Mouse (Mus musculus) urinary bladder, postnatal 10 days (tissue): Measurements from ENCODE around the gene Otulinl.

Source experiments
- DNase-seq: peaks from one replicate; pipeline ENCODE4 v3.0.0; 2022; ENCODE audit warnings: low spot score

Otulinl gene

DNA sequence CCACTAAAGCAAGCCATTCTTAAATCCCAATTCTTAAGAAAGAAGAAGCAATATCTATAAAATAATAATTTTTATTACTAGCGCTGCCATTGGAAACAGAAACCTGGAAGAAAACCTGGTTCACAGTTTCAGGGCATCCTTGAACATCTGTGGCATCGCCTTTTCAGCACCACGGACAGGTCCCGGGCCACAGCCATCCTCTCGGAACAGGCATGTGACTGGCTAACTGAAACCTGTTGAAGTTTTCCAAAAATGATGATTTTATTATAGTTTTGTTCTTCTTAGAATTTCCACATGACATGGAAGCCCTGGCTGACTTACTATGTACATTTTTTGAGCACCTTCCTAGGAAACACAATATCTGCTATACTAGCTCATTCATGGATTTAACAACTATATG, 26.4 kb downstream of the Otulinl start:
- no peak for DNase-seq

DNA sequence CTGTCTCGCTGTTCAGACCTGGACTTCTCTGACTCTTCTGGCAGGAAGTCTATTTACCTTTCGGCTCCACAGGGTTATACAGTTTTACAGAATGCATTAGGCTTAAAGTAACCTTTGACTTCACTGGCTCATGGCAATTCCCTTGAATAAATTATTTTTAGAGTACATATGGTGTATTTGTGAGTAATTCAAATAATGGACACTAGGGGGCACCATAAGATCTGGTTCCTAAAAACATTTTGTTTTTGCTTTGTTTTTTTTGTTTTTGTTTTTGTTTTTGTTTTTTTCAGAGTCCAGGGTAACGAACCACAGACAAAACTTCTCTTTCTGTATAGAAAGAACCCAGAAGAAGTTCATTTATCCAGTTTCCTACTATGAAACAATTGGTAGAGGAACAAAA, 33.7 kb downstream of the Otulinl start:
- DNase-seq, result no peak

DNA sequence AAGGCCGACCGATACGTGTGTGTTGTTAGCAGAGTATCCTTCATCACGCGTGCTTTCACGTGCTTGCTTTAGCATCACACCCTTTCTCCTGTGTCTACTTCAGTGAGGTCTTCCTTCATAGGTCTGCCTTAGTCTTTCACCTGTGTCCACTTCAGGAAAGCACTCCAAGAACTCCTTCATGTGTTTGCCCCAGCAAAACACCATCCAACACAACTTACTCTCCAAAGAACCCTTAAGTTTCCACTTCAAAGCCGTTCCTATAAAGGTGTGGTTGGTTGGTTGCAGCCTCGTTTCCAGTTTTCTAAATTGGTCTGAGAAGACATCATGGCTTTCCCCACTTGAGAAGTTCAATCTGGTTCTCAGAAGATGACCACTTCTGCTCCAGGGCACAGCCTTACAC, 34.7 kb downstream of the Otulinl start:
- DNase-seq, result no peak

DNA sequence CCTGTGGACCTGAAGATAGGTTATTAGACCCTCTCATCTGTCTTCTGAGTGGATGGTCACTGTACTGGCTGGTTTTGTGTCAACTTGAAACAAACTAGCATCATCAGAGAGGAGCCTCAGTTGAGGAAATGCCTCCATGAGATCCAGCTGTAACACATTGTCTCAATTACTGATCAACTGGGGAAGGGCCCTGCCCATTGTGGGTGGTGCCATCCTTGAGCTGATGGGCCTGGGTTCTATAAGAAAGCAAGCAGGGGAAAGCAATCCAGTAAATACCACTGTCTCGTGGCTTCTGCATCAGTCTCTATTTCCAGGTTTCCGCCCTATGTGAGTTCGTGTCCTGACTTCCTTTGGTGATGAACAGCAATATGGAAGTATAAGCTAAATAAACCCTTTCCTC, 36.1 kb downstream of the Otulinl start:
- DNase-seq, result no peak

DNA sequence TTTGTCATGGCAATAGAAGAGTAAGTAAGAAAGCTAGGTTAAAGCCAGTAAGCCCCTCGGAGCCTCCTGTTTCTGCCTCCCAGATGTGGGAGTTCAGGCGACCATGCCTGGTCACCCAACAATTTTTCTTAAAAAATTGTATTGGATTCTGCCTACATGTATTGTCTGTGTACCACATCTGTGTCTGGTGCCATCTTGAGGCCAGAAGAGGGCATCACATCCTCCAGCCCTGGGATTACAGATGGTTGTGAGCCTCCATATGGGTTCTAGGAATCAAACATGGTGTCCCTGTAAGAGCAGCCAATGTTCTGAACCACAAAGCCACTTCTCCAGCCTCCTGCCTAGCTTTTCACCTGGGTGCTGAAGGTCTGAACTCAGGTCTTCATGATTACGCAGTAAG, 38.5 kb downstream of the Otulinl start:
- DNase-seq, result no peak

DNA sequence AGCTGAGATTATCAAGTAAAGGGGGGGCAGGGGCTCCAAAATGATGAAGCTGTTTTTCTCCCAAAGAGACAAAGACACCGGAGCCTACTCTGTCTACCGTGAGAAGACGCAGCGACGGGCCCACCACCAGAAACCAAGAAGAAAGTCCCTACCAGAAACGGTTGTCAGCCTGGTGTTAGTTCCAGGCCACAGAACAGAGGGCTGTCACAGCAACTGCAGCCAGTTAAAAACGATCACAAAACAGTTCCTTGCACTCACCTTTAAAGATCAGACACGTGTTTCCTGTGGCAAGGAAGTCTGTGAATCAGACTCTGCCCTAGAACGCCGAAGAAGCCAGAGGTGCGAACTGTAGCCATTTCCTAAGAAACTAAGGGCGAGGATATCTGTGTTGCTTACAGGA, 40.2 kb downstream of the Otulinl start:
- DNase-seq, result no peak

DNA sequence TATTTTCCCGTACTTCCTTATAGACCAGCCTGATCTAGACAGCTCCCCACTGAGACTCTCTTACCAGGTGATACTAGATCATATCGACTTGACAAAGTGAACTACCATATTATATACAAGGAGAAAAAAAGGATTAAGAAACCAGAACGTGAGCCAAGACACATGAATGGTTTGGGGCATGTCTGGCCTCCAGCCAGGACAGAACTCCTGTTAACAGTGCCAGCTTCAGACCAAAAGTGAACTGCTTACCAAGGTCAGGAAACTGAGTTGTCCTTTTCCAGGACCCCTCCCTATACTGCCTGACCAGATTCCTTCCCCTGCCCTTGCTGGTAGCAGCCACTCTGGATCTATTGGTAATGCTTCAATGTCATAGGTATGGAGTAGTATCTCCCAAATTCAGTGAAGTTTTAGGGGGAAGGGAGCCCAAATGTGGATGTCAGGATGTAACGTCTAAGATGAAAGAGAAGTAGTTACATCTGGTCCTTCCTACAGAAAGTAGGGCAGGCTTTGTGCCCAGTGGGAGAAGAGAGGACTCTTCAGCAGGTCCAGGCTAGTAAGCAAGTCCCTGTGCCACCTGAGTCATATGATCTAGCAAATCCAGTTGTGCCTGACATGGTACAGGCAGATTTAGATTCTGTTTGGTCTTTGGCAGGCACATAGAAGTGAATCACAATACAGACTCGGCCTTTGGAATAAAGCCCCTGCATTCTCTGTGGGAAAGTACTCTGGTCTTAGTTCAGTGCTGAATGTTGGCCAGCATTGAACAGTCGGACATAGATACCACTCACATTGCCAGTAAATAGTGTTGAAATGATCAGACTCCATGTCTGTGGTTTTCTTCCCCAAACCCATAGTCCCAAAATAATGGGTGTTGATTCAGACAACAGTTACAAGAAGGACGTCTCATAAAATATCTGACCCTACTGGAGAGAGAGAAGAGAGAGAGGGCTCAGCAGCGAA, 47.2 kb downstream of the Otulinl start:
- DNase-seq, result no peak

DNA sequence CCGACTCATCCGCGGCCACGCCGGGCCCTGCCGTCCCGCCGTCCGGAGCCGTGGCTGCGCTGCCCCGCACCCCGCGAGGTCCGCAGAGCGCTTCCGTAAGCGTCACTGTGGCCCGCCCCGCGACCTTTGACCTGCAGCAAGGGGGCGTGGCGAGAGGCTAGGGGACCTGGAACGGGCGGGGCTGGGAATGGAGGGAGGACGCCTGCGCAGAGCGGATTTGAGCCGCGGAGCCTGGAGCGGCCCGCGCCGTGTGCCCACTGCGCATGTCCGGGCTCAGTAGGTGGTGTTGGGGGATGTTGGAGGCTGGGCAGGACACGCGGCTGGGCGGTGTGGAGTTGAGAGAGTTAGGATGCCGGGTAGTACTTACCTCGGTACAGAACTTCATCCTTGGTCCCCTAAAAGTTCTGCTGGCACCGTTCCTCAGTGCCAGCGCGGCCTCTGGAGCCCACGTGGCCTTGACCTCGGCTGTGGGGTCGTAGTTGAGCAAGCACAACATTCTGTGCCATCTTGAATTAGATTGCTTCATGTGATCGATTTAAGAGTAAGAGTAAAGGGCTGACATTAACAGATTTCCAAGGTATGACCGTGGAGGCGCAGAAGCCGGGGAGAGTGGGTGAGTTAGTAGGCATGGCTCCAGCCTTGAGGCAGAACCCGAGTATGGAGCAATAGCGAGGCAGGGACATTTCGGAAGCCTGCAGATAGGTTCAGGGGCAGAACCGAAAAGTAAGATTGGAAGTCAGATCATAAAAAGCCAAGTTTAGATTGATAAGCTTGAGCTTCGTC, 50.6 kb downstream of the Otulinl start, which contains the start of gene Otulin:
Gene Otulin, minus strand, starts transcription at position 93 of the 783 bp plus-strand sequence.
- peak; percentile 95 for DNase-seq

DNA sequence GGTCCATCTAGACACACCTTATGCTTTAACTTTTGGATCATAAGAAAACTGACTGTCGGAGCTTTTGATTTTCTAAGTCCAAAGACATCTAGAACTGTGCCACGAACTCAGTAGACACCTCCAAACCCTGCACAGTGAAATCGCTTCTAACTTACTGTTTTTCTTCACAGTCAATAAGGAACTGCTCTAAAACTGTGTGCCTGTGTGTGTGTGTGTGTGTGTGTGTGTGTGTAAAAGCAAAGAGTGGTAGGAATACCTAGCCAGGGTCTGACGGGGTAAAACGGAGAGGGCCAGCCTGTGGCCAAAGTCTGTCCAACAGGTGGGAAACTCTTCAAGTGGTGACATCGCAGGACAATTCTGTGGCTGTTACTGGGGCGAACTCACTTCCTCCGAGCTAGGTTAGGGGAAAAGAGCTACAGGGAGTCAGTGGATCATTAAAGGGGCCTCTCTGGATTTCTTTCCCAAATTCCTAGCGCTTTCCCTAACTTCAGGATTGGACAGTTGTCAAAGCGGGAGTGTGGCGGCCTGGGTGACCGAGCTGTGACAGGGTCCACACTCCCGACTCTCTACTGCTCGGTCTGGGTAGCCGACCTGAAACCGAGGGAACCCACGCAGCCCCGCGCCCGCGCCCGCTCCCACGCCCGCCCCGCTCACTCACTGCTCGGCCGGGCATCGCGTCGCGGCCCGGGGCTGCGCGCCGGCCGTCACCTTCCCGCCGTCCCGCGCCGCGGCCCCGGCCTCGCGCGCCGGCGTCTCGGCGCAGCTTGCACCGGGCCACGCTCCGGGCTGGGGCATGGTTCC, 51.4 kb downstream of the Otulinl start:
- DNase-seq, result no peak

DNA sequence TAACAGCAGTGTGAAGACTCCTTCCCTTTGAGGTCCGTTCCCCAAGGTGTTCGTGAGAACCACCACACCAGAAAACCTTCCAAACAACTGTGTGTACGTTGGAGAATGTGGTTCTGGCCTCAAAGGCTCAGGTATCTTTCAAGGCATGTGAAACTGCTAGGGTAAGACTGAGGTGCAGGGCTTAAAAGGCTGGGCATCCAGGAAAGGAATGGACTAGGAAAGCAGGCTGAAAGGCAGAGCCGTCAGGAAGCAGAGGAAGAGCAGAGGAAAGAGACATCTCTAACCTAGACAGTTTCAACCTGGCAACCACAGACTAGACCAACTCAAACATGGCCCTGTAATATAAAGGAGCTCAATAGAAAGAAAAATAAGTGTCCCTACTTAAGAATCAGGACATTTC, 52.3 kb downstream of the Otulinl start:
- DNase-seq, result no peak

DNA sequence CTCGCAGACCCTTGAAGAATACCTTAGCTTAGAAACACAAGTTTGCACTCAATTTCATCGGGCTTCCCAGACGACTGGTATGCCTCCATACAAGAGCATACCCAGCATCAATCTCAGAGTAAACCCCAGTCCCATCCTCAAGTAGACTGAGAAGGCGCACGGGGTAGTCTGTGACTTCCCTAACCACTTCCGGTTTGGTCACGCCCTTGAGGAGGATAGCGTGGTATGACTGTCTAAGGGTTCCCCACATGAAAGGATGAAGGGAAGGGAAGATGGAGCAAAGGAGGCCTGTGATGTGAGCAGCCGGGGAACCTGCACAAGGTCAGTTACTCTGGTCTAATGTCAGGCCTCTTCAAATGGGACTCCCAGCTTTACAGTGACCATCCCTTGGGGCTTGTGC, 53.6 kb downstream of the Otulinl start:
- no peak for DNase-seq

DNA sequence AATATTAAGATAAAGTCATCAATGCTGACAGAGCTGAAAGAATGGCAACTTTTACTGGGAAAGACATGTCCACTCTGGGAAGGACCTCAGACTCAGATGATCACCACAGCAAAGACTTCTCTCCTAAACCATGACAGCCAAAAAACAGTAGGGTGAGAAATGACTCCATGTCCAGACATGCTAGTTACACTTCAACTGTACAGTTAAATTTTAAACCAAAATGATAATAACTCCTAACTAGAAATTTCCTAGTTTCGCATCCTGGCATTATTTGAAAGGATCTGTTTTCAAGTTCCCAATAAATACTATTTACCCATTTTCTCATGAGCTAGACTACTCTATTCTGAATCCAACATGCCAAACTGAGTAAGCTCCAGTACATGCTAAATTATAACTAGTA, 55.1 kb downstream of the Otulinl start:
- DNase-seq, result no peak

DNA sequence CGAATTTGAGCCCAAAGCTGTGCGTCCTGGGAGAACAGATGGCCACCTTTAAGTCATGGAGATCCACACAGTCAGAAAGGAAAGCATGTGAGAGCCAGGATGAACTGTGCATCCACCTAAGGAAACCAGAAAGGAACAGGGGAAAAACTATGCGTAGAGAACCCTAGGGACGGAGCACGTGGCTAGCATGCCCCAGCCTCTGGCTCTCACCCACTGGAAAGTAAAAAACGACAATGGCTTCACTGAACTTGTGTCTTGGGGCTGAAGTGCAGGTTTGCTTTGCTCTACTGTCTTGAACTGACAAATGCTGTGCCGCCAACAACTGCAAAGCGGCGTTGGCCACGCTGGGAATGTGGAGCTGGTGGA, 55.5 kb downstream of the Otulinl start:
- no peak for DNase-seq

DNA sequence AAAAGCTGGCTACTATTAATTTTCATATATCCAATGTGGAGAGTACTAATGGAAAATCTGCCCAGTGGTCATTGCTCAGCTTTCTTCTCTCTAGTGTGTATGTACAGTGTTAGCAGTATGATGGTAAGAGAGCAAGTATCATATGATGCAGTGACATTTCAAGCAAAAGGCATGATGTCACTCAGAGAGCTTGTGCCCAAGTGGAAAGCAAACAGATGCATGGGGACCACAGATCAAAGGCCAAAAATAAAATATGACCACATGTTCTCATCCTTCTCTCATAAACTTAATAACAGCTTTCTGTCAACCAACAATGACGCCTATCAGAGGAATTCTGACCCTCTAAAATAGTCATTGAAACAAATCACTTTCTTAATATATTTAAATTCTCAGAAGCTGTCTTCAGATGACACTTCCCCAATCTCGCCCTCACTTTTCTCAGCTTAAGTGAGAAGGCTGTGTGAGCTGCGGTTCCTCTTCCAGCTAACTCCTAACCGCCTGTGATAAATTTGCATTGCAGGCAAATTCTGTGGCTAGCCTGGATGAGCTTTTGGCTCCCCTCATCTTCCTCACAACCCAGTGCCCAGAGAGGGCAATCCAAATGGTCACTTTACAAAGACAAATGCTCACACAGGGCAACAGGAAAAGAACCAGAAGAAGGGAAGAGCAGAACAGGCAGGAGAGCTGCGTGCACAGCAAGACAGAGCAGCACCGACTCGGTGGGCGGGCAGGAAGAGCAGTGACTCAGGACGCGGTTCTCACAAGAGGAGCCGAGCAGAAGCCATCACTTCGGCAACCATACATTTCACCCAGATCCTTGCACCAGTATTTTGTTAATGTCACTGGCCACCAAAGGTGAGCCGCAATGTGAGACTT, 56.1 kb downstream of the Otulinl start:
- no peak for DNase-seq

DNA sequence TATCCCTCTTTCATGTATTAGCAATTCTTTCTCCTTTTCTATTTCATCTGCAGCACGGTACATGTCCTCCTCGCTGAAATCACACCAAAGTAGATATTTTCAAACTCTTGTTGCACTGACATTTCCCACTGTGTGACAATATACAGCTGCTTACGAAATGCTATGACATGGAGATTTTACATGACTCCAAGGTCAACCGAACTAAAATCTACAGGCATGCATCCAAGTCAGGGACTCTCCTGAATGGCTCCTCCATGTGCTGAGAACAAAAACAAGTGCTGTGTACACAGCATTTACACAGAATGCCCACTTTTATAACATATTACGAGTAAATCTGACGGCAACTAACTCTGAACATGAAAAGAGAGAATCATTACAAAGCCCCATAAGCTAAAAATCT, 58.1 kb downstream of the Otulinl start:
- DNase-seq, result no peak

DNA sequence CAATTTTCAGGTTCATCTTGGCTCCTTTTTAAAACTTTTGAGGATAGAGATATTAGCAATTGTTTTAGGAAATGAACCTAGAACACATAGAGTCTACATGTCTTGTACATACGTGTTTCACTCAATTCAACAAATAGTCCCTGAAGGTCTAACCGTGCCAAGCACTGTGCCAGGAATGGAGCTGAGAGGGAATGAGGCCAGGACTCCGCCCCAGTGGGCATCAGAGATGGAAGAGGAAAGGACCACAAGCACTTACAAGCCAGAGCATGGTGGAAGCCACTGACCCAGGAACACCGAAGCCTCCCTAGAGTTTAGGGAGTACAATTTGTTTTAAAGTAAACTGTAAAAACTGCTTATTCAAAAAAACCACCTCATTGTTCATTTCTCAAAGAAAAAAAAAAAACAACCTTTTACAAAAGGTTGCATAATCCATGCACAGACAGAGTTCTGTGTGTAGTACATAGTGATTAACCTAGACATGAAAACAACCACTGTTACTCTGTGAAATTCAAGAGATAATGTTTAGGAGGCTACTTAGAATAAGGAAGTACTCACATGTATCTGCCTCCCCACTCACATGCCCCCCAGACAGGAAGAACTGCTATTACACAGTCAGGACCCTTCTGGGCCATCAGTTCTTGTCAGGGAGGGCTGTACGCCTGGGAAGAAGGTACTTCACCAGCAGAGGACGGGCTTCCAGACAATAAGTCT, 60.7 kb downstream of the Otulinl start:
- no peak for DNase-seq

DNA sequence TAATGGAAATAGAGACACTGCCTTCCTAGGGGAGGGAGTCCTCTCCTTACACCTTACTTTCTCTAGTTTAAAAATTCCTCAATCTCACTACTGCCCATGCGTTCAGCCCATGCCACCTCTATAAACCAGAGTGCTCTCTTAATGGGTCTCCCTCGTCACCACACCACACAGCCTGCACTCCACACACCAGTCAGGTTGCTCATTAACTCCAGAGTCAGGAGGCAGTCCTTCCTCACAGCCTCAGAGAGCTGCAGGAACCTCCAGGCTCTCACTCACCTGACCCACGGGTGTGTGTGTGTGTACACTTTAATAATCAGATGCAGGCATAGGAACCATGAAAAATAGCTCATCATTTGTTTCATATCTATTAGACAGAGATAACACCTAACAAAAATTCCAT, 61.7 kb downstream of the Otulinl start:
- no peak for DNase-seq

DNA sequence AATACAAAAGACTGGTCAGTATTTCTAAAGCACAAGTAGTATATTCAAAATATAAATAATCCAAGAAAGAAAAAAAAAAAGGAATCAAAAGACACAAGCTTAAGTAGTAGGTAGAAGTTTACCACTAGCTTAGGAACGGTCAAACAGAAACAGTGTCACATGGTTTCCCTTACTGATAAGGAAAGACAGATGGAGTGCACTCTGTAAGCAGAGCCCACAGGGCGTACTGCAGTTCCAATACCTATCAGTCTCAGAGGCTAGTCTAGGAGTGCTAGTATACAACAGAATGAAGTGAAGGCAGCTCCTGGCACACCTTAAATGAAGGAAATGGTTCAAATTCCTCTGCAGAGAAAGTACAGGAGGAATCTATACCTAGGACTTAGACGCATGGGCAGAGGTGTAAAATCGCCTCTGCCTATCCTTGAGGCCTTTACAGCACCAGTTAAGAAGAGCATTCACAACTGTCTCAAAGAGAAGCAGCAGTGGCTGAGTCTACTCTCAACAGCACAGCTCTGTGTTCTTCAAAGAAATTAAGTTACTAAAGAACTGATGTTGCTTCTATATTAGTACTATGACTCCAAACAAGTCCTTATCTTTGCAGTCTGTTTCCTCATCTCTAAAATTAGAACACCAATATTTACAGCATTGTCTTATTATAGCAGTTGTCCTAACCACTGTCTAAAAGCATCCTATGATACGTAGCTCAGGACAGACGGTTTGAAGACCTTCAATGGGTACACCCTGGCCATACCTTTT, 62.4 kb downstream of the Otulinl start:
- DNase-seq, result no peak

DNA sequence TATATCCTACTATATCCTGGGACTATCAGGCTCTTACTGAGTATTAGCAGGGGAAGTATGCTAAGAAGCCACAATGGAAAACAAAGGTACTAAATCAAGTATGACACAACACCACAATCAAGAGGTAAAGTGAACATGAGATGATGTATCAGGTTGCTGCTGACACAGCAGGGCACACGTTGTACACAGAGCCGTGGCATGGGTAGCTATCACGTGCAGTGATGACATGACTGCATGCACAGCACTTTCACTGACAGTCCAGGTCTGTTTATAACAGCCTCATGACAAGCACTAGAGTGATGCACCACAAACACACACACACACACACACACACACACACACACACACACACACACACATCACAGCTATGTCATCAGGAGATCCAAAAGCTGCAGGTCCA, 64.2 kb downstream of the Otulinl start:
- no peak for DNase-seq

DNA sequence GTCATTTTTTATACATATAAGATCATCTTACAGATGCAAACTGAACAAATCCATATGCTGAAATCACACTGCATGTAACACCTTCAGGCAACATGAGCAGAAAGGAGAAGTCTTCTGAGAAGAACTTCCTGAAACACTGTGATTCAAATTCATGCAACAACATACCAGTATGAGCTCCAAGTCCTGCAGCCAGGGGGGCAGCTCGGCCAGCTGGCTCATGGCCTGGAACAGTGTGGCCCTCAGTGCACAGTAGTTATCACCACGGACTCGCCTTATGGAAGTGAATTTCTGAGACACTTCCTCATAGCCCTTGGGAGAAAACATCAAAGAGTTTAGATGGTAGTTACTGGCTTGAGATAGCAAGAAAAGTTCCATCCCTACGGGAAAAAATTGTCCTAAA, 65.2 kb downstream of the Otulinl start:
- DNase-seq, result no peak
